ENCODE assay signal across 12 mouse cellular contexts in genomic region chr3:129296994-129297393, GRCm38 (mm10). TPM values are rescaled to one million over a fixed set of nuclear protein-coding genes. Genes with fewer than 3 reads are reported as not detected.
DNase-seq lines count a peak whose midpoint lies in the region; ATAC-seq lines count a peak whose summit lies in the region.
"Had no signal": no experiment of that assay in that cellular context is flagged by ENCODE, and none has a peak within 500 bp of the region (broad histone marks: within the 10 kb centered on the region; RNA-seq: fewer than 3 reads in every experiment).

No protein-coding gene starts in this region.

- 57% methylated on average over 5 of the region's 5 CpGs for WGBS in liver, embryonic 11.5 days

- no peak for ATAC-seq in liver, embryonic 11.5 days (replicated peaks; ENCODE audit: low FRiP score)

- H3K4me3 ChIP-seq in liver, embryonic 11.5 days (ENCODE audit: low read depth, low read length), result no peak overlapping the region
- H3K4me3 ChIP-seq: erythroblast, embryonic 14.5 days had no signal

- H3K36me3 ChIP-seq in liver, embryonic 11.5 days (ENCODE audit: control insufficient read depth, insufficient read depth, low read length), result no peaks in the 10 kb centered on the region

- H3K9me3 ChIP-seq in liver, embryonic 11.5 days (ENCODE audit: control insufficient read depth, low read length), result no peaks in the 10 kb centered on the region

- no peaks in the 10 kb centered on the region for H3K27me3 ChIP-seq in liver, embryonic 11.5 days (replicated peaks; ENCODE audit: control insufficient read depth, insufficient read depth, low read length)

- H3K9ac ChIP-seq in liver, embryonic 11.5 days (ENCODE audit: low read depth, low read length), result no peak overlapping the region

- peak; percentile 58 for DNase-seq in liver
- DNase-seq in liver, embryonic 11.5 days (ENCODE audit: low spot score), result no peak
- DNase-seq in adrenal gland, postnatal 36 days, result peak; percentile 79 to 81
- peak; percentile 62 to 80 for DNase-seq in kidney, postnatal 25 days
- DNase-seq in monocyte, adult 2 months (ENCODE audit: low read depth in 1 of 2, low spot score in 2 of 2), result peak; percentile 41 to 45
- DNase-seq in right cerebral cortex, postnatal 14 days, result no peak
- DNase-seq in B cell, adult 2 months, result no peak
- no peak for DNase-seq in layer of hippocampus, adult 18-20 months (ENCODE audit: low spot score in 2 of 2)
- DNase-seq: cerebellum, postnatal 36 days; gastrocnemius, postnatal 36 days; spleen, adult 18-20 months had no signal

- no peaks in the 10 kb centered on the region for H3K4me1 ChIP-seq in liver, embryonic 11.5 days (replicated peaks; ENCODE audit: control insufficient read depth, insufficient read depth, low read length)

- H3K27ac ChIP-seq in liver, embryonic 11.5 days (ENCODE audit: low read depth, low read length), result no peak overlapping the region

- no peak overlapping the region for H3K4me2 ChIP-seq in liver, embryonic 11.5 days

RNA-seq across cellular contexts. Expression of gene Enpep, which starts 35.5 kb away (rescaled TPM):
- 3.5 and 4.3 TPM in 2 replicates for polyA plus RNA-seq in liver, embryonic 11.5 days (2014; fragmentation: Nextera tagmentation; extraction: Ambion mirVana)
- total RNA-seq in adrenal gland, postnatal 36 days (2021), result 10 to 100 TPM; 12.3 to 22.0 TPM
- total RNA-seq in layer of hippocampus, adult 18-20 months (2021), result 1 to 10 TPM; 1.0 to 1.3 TPM
- polyA plus RNA-seq: erythroblast, embryonic 14.5 days had no signal

Comparison
In these comparisons a context has a peak if more than half of its experiments do, and no peak if none do; other contexts are left out.
1. DNase-seq: peak in liver (single experiment), adrenal gland, postnatal 36 days (2 of 2), kidney, postnatal 25 days (2 of 2) and monocyte, adult 2 months (2 of 2); none in liver, embryonic 11.5 days (single experiment), right cerebral cortex, postnatal 14 days (single experiment), B cell, adult 2 months (0 of 2) and layer of hippocampus, adult 18-20 months (0 of 2).
2. RNA of gene Enpep, which starts 35.5 kb away (total RNA-seq): 12.3 to 22.0 TPM in adrenal gland, postnatal 36 days; 1.0 to 1.3 TPM in layer of hippocampus, adult 18-20 months; every median in the first group is over 4 times any median in the second.